Mouse (Mus musculus) A20 (cell line): ENCODE measurements around the gene Acr.
A peak's percentile ranks its signal among the peaks of the same experiment; 100 is the strongest.

ENCODE experiments used
- DNase-seq: peaks from one replicate; pipeline ENCODE4 v3.0.0-alpha.2; 2011; ENCODE audit warnings: low read depth, low spot score

The Acr gene

DNA sequence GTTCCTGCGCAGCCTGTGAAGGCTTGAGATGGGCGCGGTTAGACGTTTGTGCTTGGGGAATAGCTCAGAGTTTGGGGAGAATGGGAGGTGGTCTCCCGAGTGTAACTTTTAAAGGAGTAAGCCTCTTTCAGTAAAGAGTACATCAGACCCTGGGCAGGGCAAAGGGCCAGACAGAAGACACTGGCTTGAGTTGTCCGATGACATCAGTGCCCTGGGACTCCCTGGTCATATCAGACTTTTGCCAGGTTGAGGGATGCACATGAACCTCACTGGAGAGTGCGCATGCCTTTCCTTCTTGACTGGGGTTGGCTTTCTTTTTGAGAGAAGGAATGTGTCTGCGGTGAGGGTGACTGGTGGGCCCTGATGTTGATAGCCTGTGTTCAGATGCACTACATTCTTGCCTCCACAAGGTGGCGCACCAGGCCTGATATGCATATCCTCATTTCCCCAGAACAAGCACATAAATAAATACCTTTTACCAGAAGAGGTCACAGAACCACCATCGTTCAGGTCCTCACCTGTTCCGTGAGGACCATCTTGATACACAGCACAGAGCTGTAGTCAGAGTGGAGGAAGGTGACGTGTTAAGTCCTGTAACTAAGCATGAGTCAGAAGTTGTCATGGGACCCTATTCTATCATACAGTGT, 54.3 kb downstream of the Acr start:
- DNase-seq = peak; percentile 66

DNA sequence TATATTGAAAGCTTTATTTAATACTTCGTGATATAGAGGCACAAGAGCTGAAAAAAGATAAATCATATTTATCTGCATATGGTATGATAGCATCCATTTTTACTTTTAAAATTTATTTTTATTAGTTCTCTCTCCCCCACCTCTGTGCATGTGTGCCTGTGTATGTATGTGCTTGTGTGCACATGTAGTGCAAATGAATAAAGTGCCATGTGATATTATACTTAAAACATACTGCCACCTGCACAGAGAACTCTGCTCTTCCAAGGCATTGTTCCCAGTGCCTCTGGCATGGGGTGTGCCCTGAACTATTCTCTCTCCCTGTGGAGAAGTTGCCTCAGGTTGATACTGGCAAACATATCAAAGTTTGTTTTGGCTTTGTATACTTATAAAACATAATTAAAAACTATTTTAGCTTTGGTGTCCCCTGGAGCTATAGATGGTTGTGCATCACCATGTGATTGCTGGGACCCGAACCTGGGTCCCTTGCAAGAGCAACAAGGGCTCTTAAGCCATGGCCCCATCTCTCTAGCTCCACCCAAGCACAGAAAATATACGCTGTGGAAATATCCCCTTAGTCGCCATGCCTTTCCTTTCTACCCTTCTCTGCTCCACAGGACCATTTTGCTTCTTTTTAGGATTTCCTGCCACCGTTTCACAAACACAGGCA, 55.0 kb downstream of the Acr start:
- DNase-seq = no peak

DNA sequence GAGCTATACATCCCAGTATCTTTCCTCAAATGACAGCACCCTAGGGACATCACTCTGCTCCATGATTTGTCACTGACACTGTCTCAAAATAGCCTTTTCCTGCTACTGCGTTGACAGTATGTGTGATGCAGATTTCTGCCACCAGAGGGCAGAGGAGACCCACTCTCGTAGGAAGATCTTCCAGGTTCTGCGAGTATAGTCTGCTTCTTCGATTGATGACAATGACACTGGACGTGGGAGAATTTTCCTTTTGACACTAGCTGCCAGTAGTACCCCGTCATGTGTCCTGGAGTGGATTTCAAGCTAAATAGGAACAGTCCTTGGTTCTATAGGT, 55.5 kb downstream of the Acr start:
- DNase-seq = peak; percentile 62
